Mouse (Mus musculus) G1E (cell line): ENCODE measurements around the gene Afdn. TPM values are rescaled to one million over a fixed set of nuclear protein-coding genes. Genes with fewer than 3 reads are reported as not detected.

ENCODE experiments used
- ATAC-seq: 2 replicates; pipeline ENCODE4 v1.8.0; 2016; ENCODE audit warnings: mild to moderate bottlenecking; ENCODE audit not compliant: insufficient number of reproducible peaks, poor library complexity, low FRiP score, severe bottlenecking; ENCODE audit errors: extremely low read depth
- DNase-seq: peaks from one replicate; pipeline ENCODE4 v3.0.0; 2012; ENCODE audit warnings: low spot score
- H3K27me3 ChIP-seq: 2 replicates; pipeline ENCODE4 v1.6.1; 2012; ENCODE audit warnings: mild to moderate bottlenecking, low read length, inconsistent platforms; ENCODE audit not compliant: insufficient read depth
- H3K36me3 ChIP-seq: replicated peaks from 2 replicates; pipeline ENCODE3; 2012; ENCODE audit warnings: mild to moderate bottlenecking, inconsistent platforms
- H3K4me1 ChIP-seq: 2 replicates; pipeline ENCODE4 v1.6.1; 2012; ENCODE audit warnings: low read depth, low read length, inconsistent platforms, mixed read lengths; ENCODE audit not compliant: insufficient read depth
- H3K4me3 ChIP-seq: 2 replicates; pipeline ENCODE4 v1.5.1; 2012; ENCODE audit warnings: low read depth, mild to moderate bottlenecking, inconsistent platforms, low read length, moderate library complexity, mixed read lengths
- H3K9me3 ChIP-seq: replicated peaks from 2 replicates; pipeline ENCODE4 v1.6.1; 2012; ENCODE audit warnings: inconsistent platforms
- CTCF ChIP-seq: IDR thresholded peaks from 2 replicates; pipeline ENCODE4 v1.5.1; 2012; ENCODE audit warnings: low read depth, low read length, inconsistent platforms, mixed read lengths
- GATA1 ChIP-seq: IDR thresholded peaks from 2 replicates; pipeline ENCODE4 v1.6.1; 2012; ENCODE audit warnings: borderline replicate concordance, low read length, inconsistent platforms, mixed read lengths
- GATA2 ChIP-seq: IDR thresholded peaks from 2 replicates; pipeline ENCODE4 v1.6.1; 2012; ENCODE audit warnings: low read depth, low read length, inconsistent platforms, borderline replicate concordance
- POLR2AphosphoS5 ChIP-seq: IDR thresholded peaks from 2 replicates; pipeline ENCODE4 v1.6.1; 2012; ENCODE audit warnings: low read depth, low read length, inconsistent platforms; ENCODE audit not compliant: insufficient replicate concordance
- TAL1 ChIP-seq: conservative IDR thresholded peaks from 2 replicates; pipeline ENCODE4 v1.6.1; 2012; ENCODE audit warnings: low read depth, low read length, inconsistent platforms, mixed read lengths
- polyA plus RNA-seq: library from polyadenylated mRNA; stranded (reverse); fragments of >175 nt; gene quantifications from 2 replicates; pipeline ENCODE4 v1.2.3, GENCODE M21; 2012
- total RNA-seq, 2 experiments: library from RNA; stranded (forward) in 1 of 2; stranded (reverse) in 1 of 2; fragments of 200-1000 nt in 1 of 2; fragments of >200 nt in 1 of 2; fragmentation: Nextera tagmentation in 1 of 2; gene quantifications; 2 replicates each; pipeline ENCODE4 v1.2.3; 2014 to 2017

Gene Afdn
- total and polyA plus RNA-seq, 3 experiments: 0.07 to 0.87 TPM; not detected in 1

DNA sequence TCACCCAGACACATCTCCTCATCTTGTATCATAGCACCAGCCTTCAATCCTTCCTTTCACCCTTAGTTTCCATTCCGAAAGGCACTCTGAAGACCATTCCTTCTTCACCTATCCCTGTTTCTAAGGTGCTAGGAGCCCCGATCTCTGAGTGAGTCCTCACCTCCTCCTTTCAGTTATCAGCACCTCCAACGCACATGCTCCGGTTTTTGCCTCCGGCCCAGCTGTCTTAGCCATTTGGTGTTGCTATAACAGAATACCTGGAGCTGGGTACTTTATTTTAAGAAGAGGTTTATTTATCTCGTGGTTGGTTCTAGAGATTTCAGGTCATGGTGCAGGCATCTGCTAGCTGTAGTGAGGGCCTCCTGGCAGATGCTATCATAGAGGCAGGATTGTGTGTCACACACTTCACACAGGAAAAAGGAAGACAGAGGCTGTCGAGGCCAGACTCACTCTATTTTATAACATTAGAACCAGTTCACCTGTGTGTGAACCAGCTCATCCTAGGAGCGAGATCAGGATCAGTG lies 33.4 kb upstream of the Afdn start:
- no peaks in the 10 kb centered on the region for H3K27me3 ChIP-seq
- ATAC-seq (no peak), DNase-seq (no peak)
- H3K9me3 ChIP-seq: peaks cover 33% of the 10 kb centered on the region
- H3K36me3 ChIP-seq: no peaks in the 10 kb centered on the region
- no peaks in the 10 kb centered on the region for H3K4me1 ChIP-seq
- TF ChIP-seq CTCF (no peak), POLR2AphosphoS5 (no peak), TAL1 (no peak), GATA1 (no peak), GATA2 (no peak)
- H3K4me3 ChIP-seq: no peak overlapping the region

DNA sequence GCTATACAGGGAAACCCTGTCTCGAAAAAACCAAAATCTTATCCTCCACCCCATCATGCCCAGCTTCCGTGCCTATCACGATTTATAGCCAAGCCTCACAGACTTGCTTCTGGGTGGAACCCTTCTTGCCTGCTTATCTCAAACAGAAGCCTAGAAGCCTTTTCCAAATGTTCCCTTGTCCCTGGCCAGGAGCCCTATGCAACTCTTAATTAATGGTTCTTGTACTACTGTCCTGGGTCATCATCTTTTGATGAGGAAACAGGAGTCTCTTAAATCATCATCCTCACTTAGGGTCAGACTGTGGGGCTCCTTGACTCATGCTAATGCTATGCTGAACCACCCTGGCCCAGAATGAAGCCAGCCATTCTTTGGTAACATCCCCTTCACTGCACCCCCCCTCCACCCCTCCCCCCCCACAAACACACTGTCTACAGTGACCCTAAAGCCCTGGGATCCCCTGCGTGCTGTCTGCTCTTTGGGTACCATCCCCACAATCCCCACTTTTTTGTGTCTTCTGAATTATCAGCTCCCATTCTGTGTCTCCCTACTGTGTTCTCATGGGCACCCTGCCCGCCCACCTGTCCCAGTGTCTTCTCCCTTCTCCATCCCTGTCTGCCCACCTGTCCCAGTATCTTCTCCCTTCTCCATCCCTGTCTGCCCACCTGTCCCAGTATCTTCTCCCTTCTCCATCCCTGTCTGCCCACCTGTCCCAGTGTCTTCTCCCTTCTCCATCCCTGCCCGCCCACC lies 29.2 kb upstream of the Afdn start:
- Histone ChIP-seq H3K36me3 (no peaks in the 10 kb centered on the region), H3K9me3 (peaks cover 48% of the 10 kb centered on the region), H3K4me1 (no peaks in the 10 kb centered on the region), H3K27me3 (no peaks in the 10 kb centered on the region), H3K4me3 (no peak overlapping the region)
- TF ChIP-seq TAL1: no peak
- no peak for TF ChIP-seq CTCF
- no peak for TF ChIP-seq POLR2AphosphoS5
- TF ChIP-seq GATA2: no peak
- no peak for TF ChIP-seq GATA1
- no peak for DNase-seq
- no peak for ATAC-seq

- no peak for ATAC-seq
- no peak for TF ChIP-seq POLR2AphosphoS5
- TF ChIP-seq GATA1: no peak
- no peak for TF ChIP-seq GATA2
- no peak for TF ChIP-seq TAL1
- TF ChIP-seq CTCF: no peak
- no peak overlapping the region for H3K4me3 ChIP-seq
- H3K9me3 ChIP-seq: peaks cover 46% of the 10 kb centered on the region
- DNase-seq: no peak
- no peaks in the 10 kb centered on the region for H3K4me1 ChIP-seq
- no peaks in the 10 kb centered on the region for H3K36me3 ChIP-seq
- no peaks in the 10 kb centered on the region for H3K27me3 ChIP-seq
Measured at GRCm38 (mm10) chr17:13731727-13732112, 28.6 kb upstream of the Afdn start.

GRCm38 (mm10) chr17:13732685-13733084 lies 27.7 kb upstream of the Afdn start:
- H3K36me3 ChIP-seq: no peaks in the 10 kb centered on the region
- no peaks in the 10 kb centered on the region for H3K27me3 ChIP-seq
- ATAC-seq (no peak), DNase-seq (no peak)
- H3K9me3 ChIP-seq: peaks cover 47% of the 10 kb centered on the region
- no peak for TF ChIP-seq POLR2AphosphoS5
- TF ChIP-seq GATA2: no peak
- no peak for TF ChIP-seq GATA1
- no peak for TF ChIP-seq CTCF
- no peak for TF ChIP-seq TAL1
- H3K4me1 ChIP-seq: no peaks in the 10 kb centered on the region
- H3K4me3 ChIP-seq: no peak overlapping the region

DNA sequence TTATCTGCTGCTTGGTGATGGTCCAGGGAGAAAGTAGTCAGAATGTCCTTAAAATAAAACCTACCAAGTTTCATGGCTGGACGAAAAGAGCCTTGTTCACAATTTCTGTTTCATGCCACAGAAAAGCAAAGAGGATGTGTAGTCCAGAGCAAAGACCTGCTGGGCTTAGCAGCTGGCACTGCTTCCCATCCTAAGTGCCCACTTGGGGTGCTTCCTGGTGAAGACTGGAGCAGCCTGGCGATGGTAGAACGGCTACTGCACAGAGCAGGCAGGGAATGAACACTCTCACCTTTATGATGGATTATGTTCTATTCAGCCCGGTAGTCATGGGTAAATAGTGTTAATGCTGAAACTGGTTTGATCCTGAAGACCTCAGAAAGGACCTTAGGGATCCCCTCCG lies 26.4 kb upstream of the Afdn start:
- no peaks in the 10 kb centered on the region for H3K4me1 ChIP-seq
- peaks cover 51% of the 10 kb centered on the region for H3K9me3 ChIP-seq
- ATAC-seq (no peak), DNase-seq (no peak)
- TF ChIP-seq GATA1 (no peak), CTCF (no peak), POLR2AphosphoS5 (no peak), GATA2 (no peak), TAL1 (no peak)
- no peak overlapping the region for H3K4me3 ChIP-seq
- no peaks in the 10 kb centered on the region for H3K36me3 ChIP-seq
- no peaks in the 10 kb centered on the region for H3K27me3 ChIP-seq

DNA sequence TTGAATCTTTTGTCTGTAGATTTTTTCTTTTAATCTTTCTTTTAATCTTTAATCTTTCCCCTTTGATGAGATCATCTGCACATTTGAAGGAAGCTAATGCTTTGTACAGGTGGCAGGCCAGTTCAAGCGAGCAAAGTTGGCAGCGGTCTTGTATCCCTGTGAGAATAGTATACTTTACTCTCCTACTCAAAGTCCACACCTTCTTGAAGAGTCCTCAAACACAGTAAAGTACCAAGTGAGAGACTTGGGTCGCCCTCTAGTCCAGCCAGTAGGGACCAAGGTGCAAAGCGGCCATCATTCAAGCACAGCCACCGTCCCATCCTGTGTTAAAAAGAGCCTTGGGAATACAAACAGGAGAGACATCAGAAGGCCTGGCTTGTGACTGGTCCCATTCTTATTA lies 25.3 kb upstream of the Afdn start:
- H3K4me3 ChIP-seq: no peak overlapping the region
- ATAC-seq (no peak), DNase-seq (no peak)
- no peaks in the 10 kb centered on the region for H3K36me3 ChIP-seq
- H3K9me3 ChIP-seq: peaks cover 51% of the 10 kb centered on the region
- H3K27me3 ChIP-seq: no peaks in the 10 kb centered on the region
- no peaks in the 10 kb centered on the region for H3K4me1 ChIP-seq
- TF ChIP-seq GATA1: no peak
- TF ChIP-seq POLR2AphosphoS5: no peak
- no peak for TF ChIP-seq GATA2
- no peak for TF ChIP-seq TAL1
- TF ChIP-seq CTCF: no peak
